10 mouse cellular contexts compared by ENCODE assay signal in genomic region chr5:113035094-113036047, GRCm38 (mm10). TPM values are rescaled to one million over a fixed set of nuclear protein-coding genes. Genes with fewer than 3 reads are reported as not detected.
DNase-seq lines count a peak whose midpoint lies in the region; ATAC-seq lines count a peak whose summit lies in the region.
"Had no signal": no experiment of that assay in that cellular context is flagged by ENCODE, and none has a peak within 500 bp of the region (broad histone marks: within the 10 kb centered on the region; RNA-seq: fewer than 3 reads in every experiment).

No protein-coding gene starts in this region.

- no peak for ATAC-seq in neural tube, embryonic 15.5 days (ENCODE audit: low FRiP score)

- no peaks in the 10 kb centered on the region for H3K27me3 ChIP-seq in neural tube, embryonic 15.5 days (replicated peaks)

- H3K9me3 ChIP-seq in neural tube, embryonic 15.5 days (replicated peaks): no peaks in the 10 kb centered on the region

- H3K36me3 ChIP-seq in neural tube, embryonic 15.5 days: no peaks in the 10 kb centered on the region

- WGBS in neural tube, embryonic 15.5 days: 55% methylated on average over 10 of the region's 10 CpGs

- peak; percentile 56 to 60 for DNase-seq in cerebellum, postnatal 14 days
- DNase-seq in cerebellum, adult 8-10 months: no peak
- DNase-seq in neural tube, embryonic 10.5 days (ENCODE audit: extremely low spot score, low spot score): no peak
- DNase-seq in lung, postnatal 14 days: peak; percentile 69
- no peak for DNase-seq in gastrocnemius, postnatal 36 days
- DNase-seq in right cerebral cortex, adult 2 months (ENCODE audit: low spot score in 2 of 2): no peak
- no peak for DNase-seq in layer of hippocampus, adult 11-12 months (ENCODE audit: low spot score)

- no peak overlapping the region for H3K4me2 ChIP-seq in neural tube, embryonic 15.5 days

- intact Hi-C loops in gastrocnemius, postnatal 36 days (cut with DNase I): no loop called here

- no peak overlapping the region for H3K4me3 ChIP-seq in neural tube, embryonic 15.5 days (replicated peaks)

- H3K4me1 ChIP-seq in neural tube, embryonic 15.5 days: peaks cover 23% of the 10 kb centered on the region

- H3K27ac ChIP-seq in neural tube, embryonic 15.5 days (replicated peaks): peak overlapping the region; percentile 18; the same call in 1 of the 2 replicates

- H3K9ac ChIP-seq in neural tube, embryonic 15.5 days (replicated peaks): no peak overlapping the region

RNA-seq across cellular contexts. Expression of gene Grk3, which starts 19.8 kb away (rescaled TPM):
- 22.4 and 23.3 TPM in 2 replicates for polyA plus RNA-seq in neural tube, embryonic 15.5 days (2015; fragmentation: Nextera tagmentation; extraction: Ambion mirVana)
- total RNA-seq in gastrocnemius, postnatal 36 days (2021): 1 to 10 TPM; 4.9 to 6.1 TPM
- polyA plus RNA-seq: C2C12 had no signal

RNA-seq across cellular contexts. Expression of gene Crybb2, which starts 34.5 kb away (rescaled TPM):
- polyA plus RNA-seq in neural tube, embryonic 15.5 days (2015; fragmentation: Nextera tagmentation; extraction: Ambion mirVana): not detected in 2 replicates
- total RNA-seq in gastrocnemius, postnatal 36 days (2021): not detected
- polyA plus RNA-seq: C2C12; limb, embryonic 11.5 days had no signal

RNA-seq across cellular contexts. Expression of gene Crybb3, which starts 46.0 kb away (rescaled TPM):
- 1.2 and 1.5 TPM in 2 replicates for polyA plus RNA-seq in neural tube, embryonic 15.5 days (2015; fragmentation: Nextera tagmentation; extraction: Ambion mirVana)
- total RNA-seq in gastrocnemius, postnatal 36 days (2021): under 1 TPM; 0.54 to 0.66 TPM
- polyA plus RNA-seq: C2C12 had no signal

Comparison
In these comparisons a context has a peak if more than half of its experiments do, and no peak if none do; other contexts are left out.
1. DNase-seq: peak in cerebellum, postnatal 14 days (2 of 2) and lung, postnatal 14 days (single experiment); none in cerebellum, adult 8-10 months (single experiment), neural tube, embryonic 10.5 days (single experiment), gastrocnemius, postnatal 36 days (0 of 2), right cerebral cortex, adult 2 months (0 of 2) and layer of hippocampus, adult 11-12 months (single experiment).